Comparison of ENCODE assay signal across 9 mouse cellular contexts in genomic region chr11:50228772-50229171, GRCm38 (mm10). TPM values are rescaled to one million over a fixed set of nuclear protein-coding genes. Genes with fewer than 3 reads are reported as not detected.
DNase-seq lines count a peak whose midpoint lies in the region; ATAC-seq lines count a peak whose summit lies in the region.
"Had no signal": no experiment of that assay in that cellular context is flagged by ENCODE, and none has a peak within 500 bp of the region (broad histone marks: within the 10 kb centered on the region; RNA-seq: fewer than 3 reads in every experiment).

No protein-coding gene starts in this region.

- H3K36me3 ChIP-seq in forebrain, embryonic 12.5 days (replicated peaks), result peaks cover 28% of the 10 kb centered on the region
- H3K36me3 ChIP-seq in forebrain, embryonic 16.5 days (ENCODE audit: control insufficient read depth, insufficient read depth), result peaks cover 19% of the 10 kb centered on the region
- H3K36me3 ChIP-seq in megakaryocyte, embryonic 14.5 days (replicated peaks; ENCODE audit: low read length), result peaks cover 63% of the 10 kb centered on the region
- H3K36me3 ChIP-seq in midbrain, embryonic 16.5 days (ENCODE audit: control insufficient read depth, insufficient read depth, low read length), result peaks cover 16% of the 10 kb centered on the region
- peaks cover 24% of the 10 kb centered on the region for H3K36me3 ChIP-seq in heart, embryonic 10.5 days

- 0 out of 2 replicates have a peak overlapping the region, but pooled peaks have one; percentile 25 for H3K9ac ChIP-seq in forebrain, embryonic 12.5 days
- H3K9ac ChIP-seq in forebrain, embryonic 16.5 days (replicated peaks; ENCODE audit: low read depth, low read length), result no peak overlapping the region
- peak overlapping the region; percentile 1; the same call in 1 of the 2 replicates for H3K9ac ChIP-seq in midbrain, embryonic 16.5 days (ENCODE audit: low read depth, low read length)
- H3K9ac ChIP-seq: heart, embryonic 13.5 days had no signal

- H3K4me3 ChIP-seq in forebrain, embryonic 12.5 days (replicated peaks), result no peak overlapping the region
- no peak overlapping the region for H3K4me3 ChIP-seq in forebrain, embryonic 16.5 days (replicated peaks; ENCODE audit: low read length)
- peak overlapping the region; percentile 38 for H3K4me3 ChIP-seq in megakaryocyte, embryonic 14.5 days (replicated peaks)
- no peak overlapping the region for H3K4me3 ChIP-seq in midbrain, embryonic 16.5 days (ENCODE audit: low read depth, low read length)
- H3K4me3 ChIP-seq in heart, embryonic 10.5 days, result no peak overlapping the region
- H3K4me3 ChIP-seq: heart, embryonic 13.5 days had no signal

- no peak overlapping the region for H3K27ac ChIP-seq in forebrain, embryonic 12.5 days
- no peak overlapping the region for H3K27ac ChIP-seq in forebrain, embryonic 16.5 days (ENCODE audit: low read length)
- H3K27ac ChIP-seq in midbrain, embryonic 16.5 days (ENCODE audit: low read length), result no peak overlapping the region
- no peak overlapping the region for H3K27ac ChIP-seq in heart, embryonic 10.5 days
- H3K27ac ChIP-seq: heart, embryonic 13.5 days had no signal

- no peak overlapping the region for H3K4me2 ChIP-seq in forebrain, embryonic 12.5 days
- H3K4me2 ChIP-seq in forebrain, embryonic 16.5 days (ENCODE audit: low read length), result no peak overlapping the region
- no peak overlapping the region for H3K4me2 ChIP-seq in midbrain, embryonic 16.5 days (ENCODE audit: low read length)
- H3K4me2 ChIP-seq: heart, embryonic 13.5 days had no signal

- DNase-seq in embryo, embryonic 10 days (ENCODE audit: low spot score), result peak; percentile 75
- DNase-seq in gastrocnemius, postnatal 4 days (ENCODE audit: low spot score in 2 of 2), result no peak
- DNase-seq in heart, embryonic 10.5 days (ENCODE audit: low spot score), result no peak

- no peak for ATAC-seq in forebrain, embryonic 12.5 days (ENCODE audit: low FRiP score)
- no peak for ATAC-seq in forebrain, embryonic 16.5 days
- ATAC-seq in megakaryocyte, adult 5-6 weeks (ENCODE audit: poor library complexity, severe bottlenecking), result no peak
- ATAC-seq in midbrain, embryonic 16.5 days, result no peak

- 25% methylated on average over 3 of the region's 3 CpGs for WGBS in forebrain, embryonic 12.5 days
- 18% methylated on average over 3 of the region's 3 CpGs for WGBS in forebrain, embryonic 16.5 days
- WGBS in midbrain, embryonic 16.5 days, result 18% methylated on average over 3 of the region's 3 CpGs
- 27% methylated on average over 3 of the region's 3 CpGs for WGBS in heart, embryonic 10.5 days

- H3K4me1 ChIP-seq in forebrain, embryonic 12.5 days, result peaks cover 38% of the 10 kb centered on the region
- H3K4me1 ChIP-seq in forebrain, embryonic 16.5 days (replicated peaks; ENCODE audit: control insufficient read depth, insufficient read depth, low read length), result peaks cover 37% of the 10 kb centered on the region
- peaks cover 79% of the 10 kb centered on the region for H3K4me1 ChIP-seq in megakaryocyte, embryonic 14.5 days
- H3K4me1 ChIP-seq in midbrain, embryonic 16.5 days (ENCODE audit: control insufficient read depth, insufficient read depth, low read length), result peaks cover 28% of the 10 kb centered on the region
- peaks cover 55% of the 10 kb centered on the region for H3K4me1 ChIP-seq in heart, embryonic 10.5 days

- peaks cover 31% of the 10 kb centered on the region for H3K27me3 ChIP-seq in forebrain, embryonic 12.5 days
- H3K27me3 ChIP-seq in forebrain, embryonic 16.5 days (replicated peaks; ENCODE audit: control insufficient read depth, insufficient read depth, low read length), result no peaks in the 10 kb centered on the region
- H3K27me3 ChIP-seq in megakaryocyte, embryonic 14.5 days (replicated peaks), result no peaks in the 10 kb centered on the region
- no peaks in the 10 kb centered on the region for H3K27me3 ChIP-seq in midbrain, embryonic 16.5 days (ENCODE audit: control insufficient read depth, insufficient read depth, low read depth, low read length)
- H3K27me3 ChIP-seq in heart, embryonic 10.5 days (ENCODE audit: insufficient read depth, poor library complexity, severe bottlenecking), result peaks cover 51% of the 10 kb centered on the region

- H3K9me3 ChIP-seq in forebrain, embryonic 12.5 days, result no peaks in the 10 kb centered on the region
- no peaks in the 10 kb centered on the region for H3K9me3 ChIP-seq in forebrain, embryonic 16.5 days (ENCODE audit: control insufficient read depth, low read length)
- no peaks in the 10 kb centered on the region for H3K9me3 ChIP-seq in megakaryocyte, embryonic 14.5 days
- no peaks in the 10 kb centered on the region for H3K9me3 ChIP-seq in midbrain, embryonic 16.5 days (replicated peaks; ENCODE audit: control insufficient read depth, low read length, poor library complexity, severe bottlenecking)
- H3K9me3 ChIP-seq in heart, embryonic 10.5 days, result no peaks in the 10 kb centered on the region
- H3K9me3 ChIP-seq: heart, embryonic 13.5 days had no signal

RNA-seq across cellular contexts. Expression of gene Ltc4s, which starts 9.6 kb away (rescaled TPM):
- polyA plus RNA-seq in forebrain, embryonic 12.5 days (2016; fragmentation: Nextera tagmentation; extraction: Ambion mirVana), result 0.60 and 0.69 TPM in 2 replicates
- polyA plus RNA-seq in forebrain, embryonic 16.5 days (2015; fragmentation: Nextera tagmentation; extraction: Ambion mirVana), result 1.6 TPM in 2 replicates
- 10.5 and 22.9 TPM in 2 replicates for polyA plus RNA-seq in megakaryocyte, embryonic 14.5 days (2012; ENCODE audit: insufficient read depth, low replicate concordance)
- not detected in 2 replicates for total RNA-seq in megakaryocyte, adult 5-6 weeks (2015)
- 0.66 TPM in 1 of 2 replicates, not detected in the other for total RNA-seq in megakaryocyte, adult 5-6 weeks (2017)
- 1.8 and 3.3 TPM in 2 replicates for polyA plus RNA-seq in midbrain, embryonic 16.5 days (2015; fragmentation: Nextera tagmentation; extraction: Ambion mirVana)
- 1 to 10 TPM; 5.7 to 7.3 TPM for total RNA-seq in gastrocnemius, postnatal 4 days (2021)
- polyA plus RNA-seq in heart, embryonic 10.5 days (2016; fragmentation: Nextera tagmentation; extraction: Ambion mirVana), result 0.42 and 0.60 TPM in 2 replicates

RNA-seq across cellular contexts. Expression of gene Mgat4b, which starts 18.1 kb away (rescaled TPM):
- polyA plus RNA-seq in forebrain, embryonic 12.5 days (2016; fragmentation: Nextera tagmentation; extraction: Ambion mirVana), result 31.6 and 40.3 TPM in 2 replicates
- polyA plus RNA-seq in forebrain, embryonic 16.5 days (2015; fragmentation: Nextera tagmentation; extraction: Ambion mirVana), result 30.6 and 33.5 TPM in 2 replicates
- 119 and 130 TPM in 2 replicates for polyA plus RNA-seq in megakaryocyte, embryonic 14.5 days (2012; ENCODE audit: insufficient read depth, low replicate concordance)
- total RNA-seq in megakaryocyte, adult 5-6 weeks (2015), result 17.1 and 22.2 TPM in 2 replicates
- 9.1 and 12.1 TPM in 2 replicates for total RNA-seq in megakaryocyte, adult 5-6 weeks (2017)
- polyA plus RNA-seq in midbrain, embryonic 16.5 days (2015; fragmentation: Nextera tagmentation; extraction: Ambion mirVana), result 33.3 and 38.3 TPM in 2 replicates
- 10 to 100 TPM; 37.0 to 40.1 TPM for total RNA-seq in gastrocnemius, postnatal 4 days (2021)
- 17.3 and 20.1 TPM in 2 replicates for polyA plus RNA-seq in heart, embryonic 10.5 days (2016; fragmentation: Nextera tagmentation; extraction: Ambion mirVana)

RNA-seq across cellular contexts. Expression of gene Sqstm1, which starts 18.1 kb away (rescaled TPM):
- polyA plus RNA-seq in forebrain, embryonic 12.5 days (2016; fragmentation: Nextera tagmentation; extraction: Ambion mirVana), result 165 and 169 TPM in 2 replicates
- polyA plus RNA-seq in forebrain, embryonic 16.5 days (2015; fragmentation: Nextera tagmentation; extraction: Ambion mirVana), result 305 and 322 TPM in 2 replicates
- 154 and 155 TPM in 2 replicates for polyA plus RNA-seq in megakaryocyte, embryonic 14.5 days (2012; ENCODE audit: insufficient read depth, low replicate concordance)
- 51.8 and 56.7 TPM in 2 replicates for total RNA-seq in megakaryocyte, adult 5-6 weeks (2015)
- total RNA-seq in megakaryocyte, adult 5-6 weeks (2017), result 298 and 386 TPM in 2 replicates
- 374 and 394 TPM in 2 replicates for polyA plus RNA-seq in midbrain, embryonic 16.5 days (2015; fragmentation: Nextera tagmentation; extraction: Ambion mirVana)
- total RNA-seq in gastrocnemius, postnatal 4 days (2021), result 100 to 1,000 TPM; 204 to 225 TPM
- 193 TPM in 2 replicates for polyA plus RNA-seq in heart, embryonic 10.5 days (2016; fragmentation: Nextera tagmentation; extraction: Ambion mirVana)

RNA-seq across cellular contexts. Expression of gene Mrnip, which starts 54.5 kb away (rescaled TPM):
- 22.2 and 24.9 TPM in 2 replicates for polyA plus RNA-seq in forebrain, embryonic 12.5 days (2016; fragmentation: Nextera tagmentation; extraction: Ambion mirVana)
- polyA plus RNA-seq in forebrain, embryonic 16.5 days (2015; fragmentation: Nextera tagmentation; extraction: Ambion mirVana), result 28.4 and 33.7 TPM in 2 replicates
- 3.7 TPM in 1 of 2 replicates, not detected in the other for polyA plus RNA-seq in megakaryocyte, embryonic 14.5 days (2012; ENCODE audit: insufficient read depth, low replicate concordance)
- 7.6 and 9.2 TPM in 2 replicates for total RNA-seq in megakaryocyte, adult 5-6 weeks (2015)
- total RNA-seq in megakaryocyte, adult 5-6 weeks (2017), result 7.5 and 11.6 TPM in 2 replicates
- polyA plus RNA-seq in midbrain, embryonic 16.5 days (2015; fragmentation: Nextera tagmentation; extraction: Ambion mirVana), result 32.7 and 39.2 TPM in 2 replicates
- 1 to 10 TPM; 9.7 to 9.8 TPM for total RNA-seq in gastrocnemius, postnatal 4 days (2021)
- polyA plus RNA-seq in heart, embryonic 10.5 days (2016; fragmentation: Nextera tagmentation; extraction: Ambion mirVana), result 15.6 and 21.7 TPM in 2 replicates
